Mouse (Mus musculus): ENCODE results near the gene Gmppa.
A peak's percentile ranks its signal among the peaks of the same experiment; 100 is the strongest.

Gene Gmppa

GRCm38 (mm10) chr1:75435475-75436328 lies at the start of gene Gmppa:
Gmppa (plus strand) TSS chr1:75435930.
- H3K4me3 ChIP-seq (replicated peaks; ENCODE audit: low read length): peak within 1 kb of the TSS; percentile 81
- TF ChIP-seq POU5F1 (IDR thresholded peaks at IDR 0.05; ENCODE audit: borderline replicate concordance, low read length): no peak
- no peak for TF ChIP-seq CTCF (conservative IDR thresholded peaks at IDR 0.05; ENCODE audit: low read length)
- TF ChIP-seq NANOG (IDR thresholded peaks at IDR 0.05; ENCODE audit: borderline replicate concordance, low read length): no peak
- H3K27me3 ChIP-seq (ENCODE audit: insufficient read depth, low read length): peaks cover 22% of the 10 kb centered on the region
- peaks cover 35% of the 10 kb centered on the region for H3K4me1 ChIP-seq (replicated peaks; ENCODE audit: low read depth, low read length)
- peaks cover 32% of the 10 kb centered on the region for H3K36me3 ChIP-seq (ENCODE audit: insufficient read depth, low read length)
- H3K9me3 ChIP-seq (ENCODE audit: low read length): no peaks in the 10 kb centered on the region

GRCm38 (mm10) chr1:75386149-75386548 lies 49.6 kb upstream of the Gmppa start:
- H3K4me3 ChIP-seq (replicated peaks; ENCODE audit: low read length): no peak overlapping the region
- TF ChIP-seq POU5F1 (IDR thresholded peaks at IDR 0.05; ENCODE audit: borderline replicate concordance, low read length) (no peak), CTCF (conservative IDR thresholded peaks at IDR 0.05; ENCODE audit: low read length) (no peak), NANOG (IDR thresholded peaks at IDR 0.05; ENCODE audit: borderline replicate concordance, low read length) (no peak)
- H3K9me3 ChIP-seq (ENCODE audit: low read length): no peaks in the 10 kb centered on the region
- peaks cover 61% of the 10 kb centered on the region for H3K4me1 ChIP-seq (replicated peaks; ENCODE audit: low read depth, low read length)
- H3K27me3 ChIP-seq (ENCODE audit: insufficient read depth, low read length): peaks cover 92% of the 10 kb centered on the region
- H3K36me3 ChIP-seq (ENCODE audit: insufficient read depth, low read length): no peaks in the 10 kb centered on the region

- peak overlapping the region; percentile 69 for H3K4me3 ChIP-seq (replicated peaks; ENCODE audit: low read length)
- peaks cover 97% of the 10 kb centered on the region for H3K27me3 ChIP-seq (ENCODE audit: insufficient read depth, low read length)
- H3K36me3 ChIP-seq (ENCODE audit: insufficient read depth, low read length): no peaks in the 10 kb centered on the region
- TF ChIP-seq POU5F1 (IDR thresholded peaks at IDR 0.05; ENCODE audit: borderline replicate concordance, low read length): no peak
- no peak for TF ChIP-seq NANOG (IDR thresholded peaks at IDR 0.05; ENCODE audit: borderline replicate concordance, low read length)
- no peak for TF ChIP-seq CTCF (conservative IDR thresholded peaks at IDR 0.05; ENCODE audit: low read length)
- H3K9me3 ChIP-seq (ENCODE audit: low read length): no peaks in the 10 kb centered on the region
- peaks cover 53% of the 10 kb centered on the region for H3K4me1 ChIP-seq (replicated peaks; ENCODE audit: low read depth, low read length)
Measured at GRCm38 (mm10) chr1:75387469-75387928, 48.2 kb upstream of the Gmppa start.

- no peaks in the 10 kb centered on the region for H3K9me3 ChIP-seq (ENCODE audit: low read length)
- H3K36me3 ChIP-seq (ENCODE audit: insufficient read depth, low read length): no peaks in the 10 kb centered on the region
- peaks cover 97% of the 10 kb centered on the region for H3K27me3 ChIP-seq (ENCODE audit: insufficient read depth, low read length)
- no peak for TF ChIP-seq CTCF (conservative IDR thresholded peaks at IDR 0.05; ENCODE audit: low read length)
- no peak for TF ChIP-seq POU5F1 (IDR thresholded peaks at IDR 0.05; ENCODE audit: borderline replicate concordance, low read length)
- no peak for TF ChIP-seq NANOG (IDR thresholded peaks at IDR 0.05; ENCODE audit: borderline replicate concordance, low read length)
- H3K4me1 ChIP-seq (replicated peaks; ENCODE audit: low read depth, low read length): peaks cover 46% of the 10 kb centered on the region
- H3K4me3 ChIP-seq (replicated peaks; ENCODE audit: low read length): peak overlapping the region; percentile 69
Measured at GRCm38 (mm10) chr1:75387929-75388897, 47.5 kb upstream of the Gmppa start.

DNA sequence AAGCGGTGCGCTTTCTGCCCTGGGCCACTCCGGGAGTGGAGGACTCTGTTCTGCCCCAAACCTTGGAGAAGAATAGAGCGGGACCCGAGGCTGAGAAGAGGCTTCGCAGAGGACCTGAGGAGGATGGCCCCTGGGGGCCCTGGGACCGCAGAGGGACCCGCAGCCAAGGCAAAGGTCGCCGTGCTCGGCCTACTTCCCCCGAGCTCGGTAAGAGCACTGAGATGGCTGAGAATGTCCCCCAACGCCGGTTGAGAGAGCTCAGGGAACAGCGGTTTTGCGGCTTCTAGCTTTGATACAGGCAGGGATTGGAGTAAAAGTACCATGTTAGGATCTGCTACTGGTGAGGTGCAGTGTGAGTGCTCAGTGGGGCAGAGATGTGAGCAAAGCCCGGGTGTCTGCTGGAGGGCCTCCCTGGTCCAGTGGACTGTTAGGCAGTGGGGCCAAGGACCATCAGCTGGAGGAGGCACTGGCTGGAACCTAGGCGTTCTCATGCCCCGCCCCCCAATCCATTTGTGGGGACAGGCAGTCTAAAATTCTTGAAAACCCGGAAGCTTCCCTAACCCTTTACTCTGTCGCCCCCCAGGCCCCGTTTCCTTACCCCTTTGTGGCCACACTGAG lies 46.7 kb upstream of the Gmppa start:
- peaks cover 42% of the 10 kb centered on the region for H3K4me1 ChIP-seq (replicated peaks; ENCODE audit: low read depth, low read length)
- no peak for TF ChIP-seq POU5F1 (IDR thresholded peaks at IDR 0.05; ENCODE audit: borderline replicate concordance, low read length)
- TF ChIP-seq CTCF (conservative IDR thresholded peaks at IDR 0.05; ENCODE audit: low read length): no peak
- TF ChIP-seq NANOG (IDR thresholded peaks at IDR 0.05; ENCODE audit: borderline replicate concordance, low read length): no peak

DNA sequence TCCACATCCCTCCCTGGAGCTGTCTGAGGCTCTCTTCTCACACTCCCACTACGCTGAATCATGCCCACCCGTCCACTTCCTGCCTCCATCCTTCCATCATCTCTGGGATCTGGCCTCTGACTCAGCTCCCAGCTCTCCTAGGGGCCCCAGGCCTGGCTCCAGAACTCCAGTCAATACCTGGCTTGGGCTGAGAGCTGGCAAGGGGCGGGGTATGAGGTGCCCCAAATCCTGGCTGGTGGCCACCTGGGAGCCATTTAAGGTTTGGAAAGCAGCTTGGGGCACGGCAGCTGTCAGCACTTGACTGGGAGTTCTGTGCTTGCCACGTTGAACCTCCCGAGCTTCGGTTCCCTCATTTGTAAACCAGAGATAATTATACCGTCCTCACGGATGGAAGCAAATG lies 42.6 kb upstream of the Gmppa start:
- H3K9me3 ChIP-seq (ENCODE audit: low read length): no peaks in the 10 kb centered on the region
- H3K4me3 ChIP-seq (replicated peaks; ENCODE audit: low read length): no peak overlapping the region
- H3K4me1 ChIP-seq (replicated peaks; ENCODE audit: low read depth, low read length): peaks cover 13% of the 10 kb centered on the region
- H3K36me3 ChIP-seq (ENCODE audit: insufficient read depth, low read length): no peaks in the 10 kb centered on the region
- H3K27me3 ChIP-seq (ENCODE audit: insufficient read depth, low read length): peaks cover 57% of the 10 kb centered on the region
- no peak for TF ChIP-seq CTCF (conservative IDR thresholded peaks at IDR 0.05; ENCODE audit: low read length)

More for the DNA sequence above, 46.7 kb upstream of the Gmppa start:
- no peaks in the 10 kb centered on the region for H3K36me3 ChIP-seq (ENCODE audit: insufficient read depth, low read length)
- H3K27me3 ChIP-seq (ENCODE audit: insufficient read depth, low read length): peaks cover 91% of the 10 kb centered on the region
- no peaks in the 10 kb centered on the region for H3K9me3 ChIP-seq (ENCODE audit: low read length)
- peak overlapping the region; percentile 69 for H3K4me3 ChIP-seq (replicated peaks; ENCODE audit: low read length)

- TF ChIP-seq POU5F1 (IDR thresholded peaks at IDR 0.05; ENCODE audit: borderline replicate concordance, low read length) (no peak), NANOG (IDR thresholded peaks at IDR 0.05; ENCODE audit: borderline replicate concordance, low read length) (no peak), CTCF (conservative IDR thresholded peaks at IDR 0.05; ENCODE audit: low read length) (no peak)
- Histone ChIP-seq H3K4me1 (replicated peaks; ENCODE audit: low read depth, low read length) (peaks cover 11% of the 10 kb centered on the region), H3K9me3 (ENCODE audit: low read length) (no peaks in the 10 kb centered on the region), H3K4me3 (replicated peaks; ENCODE audit: low read length) (no peak overlapping the region), H3K36me3 (ENCODE audit: insufficient read depth, low read length) (no peaks in the 10 kb centered on the region), H3K27me3 (ENCODE audit: insufficient read depth, low read length) (peaks cover 50% of the 10 kb centered on the region)
Measured at GRCm38 (mm10) chr1:75393846-75394245, 41.9 kb upstream of the Gmppa start.

All from E14TG2a.4 (cell line).